Mouse (Mus musculus): ENCODE results near the gene Sun2. TPM values are rescaled to one million over a fixed set of nuclear protein-coding genes. Genes with fewer than 3 reads are reported as not detected.

Sun2 gene
- polyA plus RNA-seq (2017; shearing (Covaris generic)), result 17.5 TPM

DNA sequence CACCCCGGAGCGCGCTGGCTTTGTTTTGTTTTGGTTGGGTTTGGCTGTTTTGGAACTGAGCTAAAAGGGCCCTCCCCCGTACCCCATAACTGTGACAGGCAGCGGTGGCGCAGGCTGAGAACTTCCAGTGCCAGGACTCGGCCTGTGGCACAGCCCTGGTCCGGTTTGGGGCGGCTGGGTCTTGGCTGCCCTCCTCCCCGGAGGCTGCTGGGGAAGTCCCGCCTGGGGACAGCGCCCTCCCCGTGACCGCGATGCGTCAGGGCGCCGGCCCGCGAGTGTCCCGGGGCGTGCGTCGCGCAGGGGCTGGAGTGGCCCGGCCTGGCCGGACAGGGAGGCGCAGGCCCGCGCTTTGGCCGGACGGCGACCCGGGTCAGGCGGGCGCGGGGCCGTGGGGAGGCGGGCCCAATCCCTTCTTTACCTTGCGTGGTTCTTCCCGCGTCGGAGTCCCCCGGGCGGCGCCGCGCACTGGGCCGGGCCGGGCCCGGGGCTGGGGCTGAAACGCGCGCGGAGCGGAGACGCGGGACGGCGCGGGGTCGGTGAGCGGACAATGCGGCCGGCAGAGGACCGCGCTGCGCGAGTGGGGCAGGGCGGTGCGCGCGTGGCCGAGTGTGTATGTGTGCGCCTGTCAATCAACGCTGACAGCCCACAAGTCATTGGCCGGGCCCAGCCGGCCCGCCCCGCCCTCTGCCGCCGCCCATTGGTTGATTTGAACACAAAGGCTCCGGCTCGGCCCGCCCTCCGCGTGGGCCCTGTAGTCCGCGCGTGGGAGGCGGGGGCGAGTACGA, at the start of gene Sun2:
Sun2 (minus strand) TSS at position 616 of the 785 bp plus-strand sequence.

DNA sequence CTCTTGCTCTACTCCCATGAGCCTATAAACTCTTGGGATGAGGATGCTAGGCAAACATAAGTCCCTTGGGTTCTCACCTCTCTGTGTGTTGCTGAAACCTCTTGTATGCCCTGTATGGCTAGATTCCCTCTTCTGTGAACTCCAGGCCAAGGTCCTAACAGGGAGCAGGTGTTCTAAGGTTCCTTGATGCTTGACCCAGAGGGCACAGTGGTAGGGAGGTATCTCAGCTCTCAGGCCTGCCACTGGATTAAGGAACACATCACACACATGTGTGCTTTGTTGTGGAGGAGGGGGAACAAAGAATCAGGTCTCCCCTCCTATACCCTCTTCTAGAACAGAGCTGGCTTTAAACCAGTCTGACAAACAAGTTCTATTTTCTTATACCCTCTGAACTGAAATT, 35.4 kb upstream of the Sun2 start, which contains the start of gene Dnal4:
Dnal4 (minus strand) TSS at position 101 of the 400 bp plus-strand sequence.

DNA sequence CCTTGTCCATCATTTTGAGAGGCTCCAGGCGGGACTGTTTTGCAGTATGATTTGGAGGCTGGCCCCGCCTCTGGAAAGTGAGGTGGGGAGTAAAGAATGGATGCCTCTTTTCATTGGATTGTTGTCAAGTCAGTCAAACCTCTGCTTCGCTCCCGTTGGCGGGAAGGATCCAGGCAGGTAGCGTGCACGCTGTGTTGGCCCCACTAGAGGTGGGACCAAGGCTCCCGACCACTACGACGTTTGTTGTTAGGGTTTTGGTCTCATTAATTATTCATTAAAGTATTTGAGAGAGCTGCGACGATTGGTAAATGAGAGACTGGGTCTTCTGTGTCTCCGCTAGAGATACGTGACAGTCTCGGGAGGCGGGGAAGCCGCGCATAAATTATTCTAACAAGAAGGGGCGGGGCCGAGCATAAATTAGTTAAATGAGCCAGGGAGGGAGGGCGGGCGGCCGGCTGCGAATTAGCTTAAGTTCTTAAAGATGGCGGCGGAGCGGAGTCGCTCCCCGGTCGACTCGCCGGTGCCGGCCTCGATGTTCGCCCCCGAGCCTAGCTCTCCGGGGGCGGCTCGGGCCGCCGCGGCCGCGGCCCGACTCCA, 51.8 kb downstream of the Sun2 start, which contains the start of gene Gtpbp1:
Gtpbp1 (plus strand) TSS at position 420 of the 597 bp plus-strand sequence.

DNA sequence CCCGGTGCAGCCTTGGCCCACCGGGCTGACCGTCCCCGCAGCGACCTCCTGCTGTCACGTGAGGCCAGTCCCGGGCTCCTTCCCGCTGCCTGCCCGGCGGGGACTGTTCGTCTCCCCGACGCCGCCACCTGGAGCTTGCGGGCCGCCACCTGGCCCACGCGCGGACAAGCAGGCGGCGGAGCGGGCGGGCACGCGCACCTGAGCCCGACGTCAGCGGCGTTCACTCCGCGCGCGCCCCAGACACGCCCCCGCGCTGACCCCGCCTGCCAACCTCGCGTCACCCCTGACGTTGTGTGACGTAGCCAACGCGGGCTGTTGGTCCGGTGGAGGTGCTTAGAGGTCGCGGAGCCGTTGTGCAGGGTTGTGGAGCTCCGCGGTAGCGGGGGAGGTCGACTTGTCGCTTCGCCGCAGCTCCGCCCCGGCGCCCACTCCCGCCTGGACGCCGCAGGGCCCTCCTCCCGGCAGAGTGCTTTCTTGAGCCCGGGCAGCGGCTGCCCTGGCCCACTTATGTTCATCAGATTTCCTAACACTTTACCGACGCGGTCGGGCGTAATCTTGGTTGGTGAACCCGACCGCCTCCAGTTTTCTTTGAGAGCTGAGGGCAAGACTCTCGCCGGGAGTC, 54.6 kb downstream of the Sun2 start, which contains the start of gene Josd1:
Josd1 (minus strand) TSS at position 274 of the 622 bp plus-strand sequence.

Other genes starting within 250 kb of the Sun2 start
- not detected for gene Kcnj4, start 237.3 kb downstream of the Sun2 start, polyA plus RNA-seq (2017; shearing (Covaris generic))
- not detected for gene Kdelr3, start 226.1 kb downstream of the Sun2 start, polyA plus RNA-seq (2017; shearing (Covaris generic))
- gene Ddx17, start 195.8 kb downstream of the Sun2 start, polyA plus RNA-seq (2017; shearing (Covaris generic)), result 19.7 TPM
- not detected for gene Dmc1, start 137.4 kb downstream of the Sun2 start, polyA plus RNA-seq (2017; shearing (Covaris generic))
- gene Fam227a, start 83.6 kb downstream of the Sun2 start, polyA plus RNA-seq (2017; shearing (Covaris generic)), result 0.51 TPM
- 18.2 TPM for gene Cby1, start 83.3 kb downstream of the Sun2 start, polyA plus RNA-seq (2017; shearing (Covaris generic))
- 257 TPM for gene Tomm22, start 71.7 kb downstream of the Sun2 start, polyA plus RNA-seq (2017; shearing (Covaris generic))
- 3.0 TPM for gene Josd1, start 54.6 kb downstream of the Sun2 start, polyA plus RNA-seq (2017; shearing (Covaris generic))
- 41.7 TPM for gene Gtpbp1, start 51.7 kb downstream of the Sun2 start, polyA plus RNA-seq (2017; shearing (Covaris generic))
- 20.3 TPM for gene Dnal4, start 35.3 kb upstream of the Sun2 start, polyA plus RNA-seq (2017; shearing (Covaris generic))
- 0.82 TPM for gene Nptxr, start 62.2 kb upstream of the Sun2 start, polyA plus RNA-seq (2017; shearing (Covaris generic))
- not detected for gene Npcd, start 91.7 kb upstream of the Sun2 start, polyA plus RNA-seq (2017; shearing (Covaris generic))
- 59.0 TPM for gene Cbx6, start 92.2 kb upstream of the Sun2 start, polyA plus RNA-seq (2017; shearing (Covaris generic))
- 544 TPM for gene Apobec3, start 149.1 kb upstream of the Sun2 start, polyA plus RNA-seq (2017; shearing (Covaris generic))
- 69.2 TPM for gene Cbx7, start 228.6 kb upstream of the Sun2 start, polyA plus RNA-seq (2017; shearing (Covaris generic))

Data from CD4-positive, CD25-positive, alpha-beta regulatory T cell, adult 9 weeks (primary cell).